Mouse (Mus musculus) liver, adult 2 months (tissue): ENCODE measurements around the gene Itgb6.

ENCODE experiments used
- CTCF ChIP-seq: fragments of 200-500 bp; IDR thresholded peaks from 2 replicates; pipeline ENCODE4 v1.5.1; 2011; ENCODE audit warnings: low read depth, low read length, control low read depth
- POLR2A ChIP-seq: fragments of 200-500 bp; IDR thresholded peaks from 2 replicates; pipeline ENCODE4 v1.6.1; 2011; ENCODE audit warnings: low read length, control low read depth; ENCODE audit not compliant: insufficient read depth; ENCODE audit errors: extremely low read depth

- TF ChIP-seq CTCF (no peak), POLR2A (no peak)
Observed at GRCm38 (mm10) chr2:60703315-60703714, 19.1 kb downstream of the Itgb6 start.
